Mouse (Mus musculus): ENCODE measurements at regions not wholly inside any gene's neighbourhood (a gene's known extent, or its start where the extent isn't known, plus 50 kb on each side); places are given as distances from the start of the nearest gene placed in this dataset.

DNA sequence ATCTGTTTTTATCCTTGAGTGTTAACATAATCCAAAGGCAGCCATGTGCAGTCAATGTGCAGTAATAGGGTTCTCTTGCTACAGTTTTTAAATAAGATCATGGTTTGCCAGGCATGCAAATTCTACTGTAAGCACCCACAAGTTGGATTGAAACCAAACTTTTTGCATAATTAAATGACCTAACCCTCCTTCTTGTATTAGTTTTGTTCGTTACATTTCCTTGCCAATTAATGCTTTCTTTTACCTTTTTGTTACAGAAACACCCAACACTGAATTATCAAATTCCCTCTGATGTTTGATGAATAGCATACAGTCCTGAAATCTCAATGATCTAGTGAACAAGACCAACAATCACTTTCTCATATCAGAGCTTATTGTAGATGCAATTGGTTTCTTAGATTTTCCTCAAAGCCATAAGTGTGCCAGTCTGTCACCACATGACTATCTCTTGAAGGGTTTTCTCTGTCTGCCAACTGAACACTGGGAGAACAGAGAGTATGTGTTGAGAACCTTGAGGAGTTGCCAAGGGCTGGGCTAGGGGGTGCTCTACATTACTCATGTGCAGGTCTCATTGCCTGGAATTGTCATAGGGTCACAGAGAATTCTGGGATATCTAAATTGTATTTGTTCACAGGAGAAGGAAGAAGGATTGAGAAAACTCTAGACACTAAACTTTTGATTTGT, 1060.4 kb downstream of the Gsdmc2 start:
- no peak for DNase-seq (ENCODE audit: low read depth, low spot score)

- DNase-seq (ENCODE audit: low read depth, low spot score) = peak; percentile 37
Measured at GRCm38 (mm10) chr15:62778899-62779298, 1066.1 kb downstream of the Gsdmc2 start.

DNA sequence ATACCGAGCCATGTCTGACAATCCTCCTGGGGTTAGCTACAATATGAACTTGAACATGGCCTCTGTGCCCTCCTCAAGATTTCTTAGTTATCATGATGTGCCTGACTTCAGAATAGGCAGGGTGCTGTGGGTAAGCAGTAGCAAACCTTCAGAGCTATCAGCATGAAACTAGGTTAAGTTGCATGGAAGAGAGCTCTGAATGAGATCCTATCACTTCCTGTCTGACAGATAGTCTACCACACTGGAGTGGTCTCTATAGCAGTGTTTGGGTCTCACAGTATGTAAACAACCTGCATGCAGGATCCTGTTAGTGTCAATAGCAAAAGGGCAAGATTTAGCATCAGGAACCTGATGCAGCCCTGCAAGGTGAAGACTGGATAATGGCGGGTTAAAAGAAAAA, 1092.3 kb downstream of the Gsdmc2 start:
- DNase-seq (ENCODE audit: low read depth, low spot score) = peak; percentile 14

DNA sequence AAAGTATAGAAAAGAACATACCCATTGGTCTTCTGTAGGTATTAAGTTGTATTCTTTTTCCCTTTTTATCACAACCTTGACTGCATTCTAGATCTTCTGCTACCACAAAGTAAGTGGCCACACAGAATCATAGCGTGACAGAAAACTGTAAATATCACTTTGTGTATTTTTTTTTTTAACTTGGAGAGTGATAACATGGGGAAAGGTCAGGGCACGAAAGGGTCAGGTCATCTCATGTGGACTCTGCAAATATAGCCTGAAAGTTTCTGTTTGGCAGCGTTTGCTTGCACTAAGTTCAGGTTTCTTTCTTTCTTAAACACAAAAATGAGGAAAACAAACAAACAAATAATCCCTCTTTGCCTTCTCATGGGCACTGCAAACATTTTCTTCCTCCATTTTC, 1101.1 kb downstream of the Gsdmc2 start:
- DNase-seq (ENCODE audit: low read depth, low spot score) = no peak

DNA sequence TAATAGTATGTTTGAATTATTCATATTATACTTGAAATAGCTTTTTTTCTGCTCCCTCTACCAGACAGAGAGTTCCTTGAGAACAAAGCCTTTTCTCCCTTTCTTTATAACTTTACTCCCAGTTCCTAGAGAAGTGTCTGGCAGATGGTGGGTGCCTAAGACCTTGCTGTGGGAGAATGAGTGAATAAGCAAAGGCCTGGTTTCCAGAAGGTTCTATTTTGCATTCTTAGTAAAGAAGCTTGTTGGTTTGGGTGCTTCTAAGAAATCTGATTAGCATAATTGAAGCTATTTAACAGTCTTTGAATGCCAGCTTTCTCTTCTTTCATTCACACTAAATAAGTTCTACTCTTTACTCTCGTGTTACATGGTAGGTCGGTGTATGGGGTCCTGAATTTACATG, 1104.2 kb downstream of the Gsdmc2 start:
- no peak for DNase-seq (ENCODE audit: low read depth, low spot score)

DNA sequence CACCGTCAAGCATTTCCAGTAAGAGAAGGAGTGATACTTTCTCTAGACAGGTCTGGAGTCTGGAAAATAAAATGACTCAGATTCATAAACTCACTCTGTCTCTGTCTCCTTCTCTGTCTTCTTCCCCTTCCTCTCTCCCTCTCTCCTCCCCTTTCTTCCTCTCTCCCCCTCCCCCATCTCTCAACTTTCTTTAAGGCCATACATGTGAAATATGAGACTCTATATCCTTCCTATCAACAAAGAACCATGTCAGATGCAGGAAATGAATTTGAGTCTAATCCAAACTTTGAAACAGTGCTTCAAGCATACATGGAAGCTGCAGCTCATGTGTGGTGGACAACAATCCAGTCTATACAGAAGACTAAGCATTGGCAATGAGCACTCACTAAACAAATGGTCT, 1109.6 kb downstream of the Gsdmc2 start:
- peak; percentile 20 for DNase-seq (ENCODE audit: low read depth, low spot score)

GRCm38 (mm10) chr15:62734900-62735299, 1110.1 kb downstream of the Gsdmc2 start:
- DNase-seq (ENCODE audit: low read depth, low spot score) = peak; percentile 19

DNA sequence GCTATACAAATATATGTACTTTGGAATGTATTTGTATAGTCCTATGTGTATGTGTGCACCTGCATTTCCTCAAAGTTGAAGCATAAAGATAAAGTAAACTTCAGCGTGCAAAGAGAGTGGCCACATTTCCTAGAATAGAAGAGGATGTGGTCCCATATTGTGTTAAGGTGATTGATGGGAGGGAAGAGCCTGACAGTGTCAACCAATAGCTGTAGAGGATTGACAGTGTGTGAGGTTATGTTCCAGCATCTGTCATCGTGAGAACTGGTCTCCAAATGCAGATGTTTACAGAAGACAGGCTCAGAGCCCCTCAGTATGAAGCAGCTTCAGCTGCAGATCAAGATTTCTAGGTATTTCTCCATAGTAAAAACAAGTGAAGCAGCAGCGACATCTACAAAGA, 1114.5 kb downstream of the Gsdmc2 start:
- DNase-seq (ENCODE audit: low read depth, low spot score) = peak; percentile 55

- DNase-seq (ENCODE audit: low read depth, low spot score) = no peak
Measured at GRCm38 (mm10) chr15:62714265-62714664, 1130.7 kb downstream of the Gsdmc2 start.

DNA sequence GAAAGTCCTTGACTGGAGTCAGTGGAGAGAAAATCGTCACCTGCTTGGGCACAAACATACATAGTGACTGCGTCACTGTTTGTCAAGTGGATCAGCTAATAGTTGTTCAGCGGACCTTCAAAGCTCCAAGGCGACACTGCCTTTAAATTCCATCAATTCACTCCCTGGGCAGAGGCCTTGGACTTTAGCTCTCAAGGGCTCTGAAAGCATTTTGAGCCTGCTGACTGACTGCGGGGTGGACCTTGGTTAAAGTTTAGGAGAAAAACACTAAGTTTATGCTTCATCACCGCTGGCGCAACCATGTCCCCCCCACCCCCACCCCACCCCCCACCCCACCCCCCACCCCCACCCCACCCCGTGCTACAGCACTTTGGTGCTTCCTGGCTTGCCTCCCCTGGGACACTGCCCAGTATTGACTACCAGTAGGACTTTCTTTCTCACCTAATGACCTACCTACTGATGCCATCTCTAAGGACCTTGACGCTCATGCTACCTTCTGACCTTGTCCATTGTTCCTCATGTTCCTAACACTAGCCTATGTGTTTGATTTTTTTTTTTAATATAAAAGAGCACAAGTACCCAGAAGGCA, 1132.3 kb downstream of the Gsdmc2 start:
- DNase-seq (ENCODE audit: low read depth, low spot score) = no peak

DNA sequence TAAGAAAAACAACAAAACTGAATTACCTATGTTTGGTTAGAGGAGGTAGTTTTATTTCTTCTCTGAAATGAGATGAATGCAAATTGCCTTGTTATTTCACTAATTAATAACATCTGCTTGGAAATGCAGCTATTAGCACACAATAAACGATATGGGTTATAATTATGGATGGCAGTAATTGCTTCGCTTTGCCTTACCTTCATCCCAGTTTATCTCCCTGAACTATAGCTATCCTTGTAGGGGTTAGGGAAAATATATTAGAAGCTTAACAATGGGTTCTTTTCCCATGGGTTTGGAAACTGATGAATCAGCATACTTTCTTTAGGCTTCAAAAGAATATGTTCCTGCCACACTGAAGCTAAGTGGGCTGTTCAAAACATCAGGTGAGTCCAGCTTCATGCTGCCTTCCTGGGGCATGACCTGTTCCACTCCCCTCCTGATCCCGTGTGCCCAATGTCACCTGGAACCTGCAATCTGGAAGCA, 1132.9 kb downstream of the Gsdmc2 start:
- DNase-seq (ENCODE audit: low read depth, low spot score) = no peak

DNA sequence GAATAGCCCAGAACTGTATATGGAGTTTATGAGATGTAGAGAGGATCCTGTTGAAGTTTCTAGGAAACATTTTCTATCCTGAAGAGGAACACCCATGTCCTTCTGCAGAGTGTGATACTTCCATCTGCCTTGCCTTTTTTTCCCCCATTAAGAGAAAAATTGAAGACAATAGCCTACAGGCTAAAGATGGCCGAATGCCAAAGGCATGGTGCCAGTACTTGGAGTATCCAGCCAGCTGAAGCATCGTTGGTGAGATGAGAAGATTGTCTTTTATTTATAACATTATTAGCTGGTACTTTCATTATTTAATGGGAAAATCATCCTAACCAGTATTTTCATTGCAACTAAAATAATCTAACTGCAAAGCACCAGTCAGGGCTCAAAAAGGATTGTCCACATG, 1135.4 kb downstream of the Gsdmc2 start:
- no peak for DNase-seq (ENCODE audit: low read depth, low spot score)

DNA sequence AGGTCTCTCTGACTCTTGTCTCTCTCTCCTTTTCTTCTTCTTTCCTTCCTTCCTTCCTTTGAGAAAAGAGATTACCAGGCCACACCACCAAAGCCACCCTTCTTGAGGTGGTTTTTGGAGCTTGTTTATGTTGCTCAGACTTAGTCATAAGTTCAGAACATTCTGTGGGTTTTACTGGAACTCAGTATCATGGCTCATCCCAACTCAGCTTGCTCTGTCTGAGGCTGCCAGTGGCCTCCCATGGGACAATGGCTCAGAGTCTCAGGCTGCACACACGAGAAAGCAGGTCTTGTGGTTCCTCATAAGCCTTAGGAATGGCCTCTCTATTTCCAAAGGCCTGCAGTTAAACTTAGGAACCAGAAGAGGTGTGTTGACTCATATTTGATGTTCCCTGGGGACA, 1146.4 kb downstream of the Gsdmc2 start:
- peak; percentile 12 for DNase-seq (ENCODE audit: low read depth, low spot score)

- no peak for DNase-seq (ENCODE audit: low read depth, low spot score)
Measured at GRCm38 (mm10) chr15:62694734-62695133, 1150.2 kb downstream of the Gsdmc2 start.

- DNase-seq (ENCODE audit: low read depth, low spot score) = no peak
Measured at GRCm38 (mm10) chr15:62693671-62694070, 1151.3 kb downstream of the Gsdmc2 start.

DNA sequence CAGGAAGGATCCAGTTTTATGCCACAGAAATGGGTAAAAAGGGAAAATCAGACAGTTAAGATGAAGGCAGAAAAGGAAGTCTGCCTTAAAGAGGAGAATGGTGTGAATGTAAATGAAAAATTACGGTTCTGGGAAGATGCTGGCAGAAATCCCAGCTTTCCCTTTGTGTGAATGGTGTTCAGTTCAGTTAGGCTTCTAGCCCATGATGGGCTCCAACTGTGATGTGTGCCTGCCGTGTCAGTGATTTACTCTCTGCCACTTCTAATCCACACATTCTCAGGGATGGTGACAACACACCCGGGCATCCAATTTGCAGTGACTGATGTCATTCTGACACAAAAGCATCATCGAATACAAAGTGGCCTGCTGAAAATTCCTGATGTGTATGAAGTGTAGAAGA, 1171.6 kb downstream of the Gsdmc2 start:
- DNase-seq (ENCODE audit: low read depth, low spot score) = no peak

DNA sequence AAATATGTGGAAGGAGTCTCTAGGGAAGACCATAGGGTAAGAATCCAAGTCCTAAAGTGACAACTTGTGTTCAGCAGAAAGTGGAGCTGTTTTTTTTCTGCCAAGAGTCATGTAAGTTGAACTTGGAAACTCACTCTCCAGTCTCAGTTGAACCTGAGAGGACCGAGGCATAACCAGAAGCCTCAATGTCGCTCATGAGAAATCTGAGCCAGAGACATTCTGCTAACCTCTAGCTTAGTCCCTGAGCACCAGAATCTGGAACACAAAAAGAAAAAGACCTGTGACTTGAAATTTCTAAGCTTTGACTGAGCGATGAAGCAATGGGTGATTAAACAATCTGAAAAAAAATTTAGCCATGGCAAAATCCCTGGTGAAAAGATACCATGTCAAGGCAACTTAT, 1175.0 kb downstream of the Gsdmc2 start:
- no peak for DNase-seq (ENCODE audit: low read depth, low spot score)

- no peak for DNase-seq (ENCODE audit: low read depth, low spot score)
Measured at GRCm38 (mm10) chr15:62659096-62659495, 1185.9 kb downstream of the Gsdmc2 start.

- no peak for DNase-seq (ENCODE audit: low read depth, low spot score)
Measured at GRCm38 (mm10) chr15:62658695-62659094, 1186.3 kb downstream of the Gsdmc2 start.

DNA sequence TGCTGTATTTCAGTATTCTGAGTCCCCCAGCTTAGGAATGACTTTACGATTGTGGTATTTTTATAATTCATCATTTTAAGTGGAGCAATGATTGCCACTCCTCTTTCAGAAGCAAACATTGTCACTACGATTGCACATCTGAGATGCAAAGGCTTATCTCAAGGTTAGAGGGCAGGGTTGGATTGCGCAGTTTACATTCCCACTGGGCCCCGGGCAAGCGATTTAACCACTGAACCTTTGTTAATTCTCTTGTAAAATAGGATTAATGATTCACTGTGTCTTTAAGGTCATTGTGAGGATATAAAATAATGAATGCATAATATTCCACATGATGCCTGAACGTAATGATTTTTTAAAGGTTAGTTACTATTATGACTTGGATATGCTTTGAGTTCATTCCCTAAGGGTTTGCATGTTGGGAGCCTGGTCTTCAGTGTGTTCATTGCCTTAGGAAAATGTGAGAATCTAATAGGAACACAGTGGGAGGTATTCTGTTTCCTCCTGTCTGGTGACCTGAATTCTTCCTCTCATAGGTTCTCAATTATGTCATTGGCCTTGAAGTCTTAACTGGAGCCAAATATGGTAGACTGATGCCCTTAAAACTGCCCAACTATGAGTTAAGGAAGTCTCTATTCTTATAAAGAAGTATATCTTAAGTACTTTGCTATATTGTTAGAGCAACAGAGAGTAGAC, 1198.4 kb downstream of the Gsdmc2 start:
- no peak for DNase-seq (ENCODE audit: low read depth, low spot score)

DNA sequence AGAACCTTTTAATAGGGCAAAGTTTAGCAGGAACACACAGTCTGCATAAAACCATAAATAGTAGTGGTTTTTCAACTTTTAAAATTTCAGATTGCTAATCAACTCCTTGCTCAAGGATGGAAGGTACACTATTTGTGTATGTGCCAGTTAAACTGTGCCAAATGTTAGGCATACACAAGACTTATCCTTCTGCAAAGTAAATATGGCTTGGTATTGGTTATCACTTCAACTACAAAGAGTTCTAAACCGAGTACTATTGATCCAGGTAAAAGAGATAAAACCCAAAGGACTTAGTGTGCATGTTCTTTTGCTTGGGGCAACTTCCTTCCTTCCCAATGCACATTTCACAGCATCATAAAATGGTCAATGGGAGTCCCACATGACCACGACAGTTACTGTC, 1200.2 kb downstream of the Gsdmc2 start:
- no peak for DNase-seq (ENCODE audit: low read depth, low spot score)

- DNase-seq (ENCODE audit: low read depth, low spot score) = no peak
Measured at GRCm38 (mm10) chr15:62644296-62644695, 1200.7 kb downstream of the Gsdmc2 start.

Measured in CD4-positive helper T cell, adult 2 months (primary cell).